Mouse (Mus musculus) midbrain, embryonic 10.5 days (tissue): ENCODE measurements around the gene Otulinl. TPM values are rescaled to one million over a fixed set of nuclear protein-coding genes. Genes with fewer than 3 reads are reported as not detected.

Experiments
- DNase-seq: peaks from one replicate; pipeline ENCODE4 v3.0.0-alpha.2; 2017; ENCODE audit warnings: low spot score
- H3K27ac ChIP-seq: fragments of 300-500 bp; sonication (generic); replicated peaks from 2 replicates; pipeline ENCODE4 v1.5.1; 2016; ENCODE audit warnings: mild to moderate bottlenecking
- H3K27me3 ChIP-seq: fragments of 300-500 bp; sonication (generic); 2 replicates; pipeline ENCODE4 v1.6.1; 2016; ENCODE audit warnings: low read depth, mild to moderate bottlenecking; ENCODE audit not compliant: poor library complexity, severe bottlenecking
- H3K36me3 ChIP-seq: fragments of 300-500 bp; sonication (generic); 2 replicates; pipeline ENCODE4 v1.6.1; 2016; ENCODE audit warnings: mild to moderate bottlenecking, moderate library complexity
- H3K4me1 ChIP-seq: fragments of 300-500 bp; sonication (generic); 2 replicates; pipeline ENCODE4 v1.6.1; 2016
- H3K4me3 ChIP-seq: fragments of 300-500 bp; sonication (generic); 2 replicates; pipeline ENCODE4 v1.5.1; 2016; ENCODE audit warnings: mild to moderate bottlenecking, moderate library complexity
- H3K9me3 ChIP-seq: fragments of 300-500 bp; sonication (generic); replicated peaks from 2 replicates; pipeline ENCODE4 v1.6.1; 2016; ENCODE audit warnings: mild to moderate bottlenecking
- WGBS: fragments of 180-500 bp; shearing (Covaris S2); methylation state at CpG from one replicate; pipeline ENCODE4 v1.1.7; 2016; 5-methylcytosine and 5-hydroxymethylcytosine counted together
- polyA plus RNA-seq: library from polyadenylated mRNA; unstranded; fragments of >200 nt; fragmentation: Nextera tagmentation; extraction: Ambion mirVana; gene quantifications from 2 replicates; pipeline ENCODE4 v1.2.1, GENCODE M21; 2016

The Otulinl gene
- polyA plus RNA-seq, 1 experiment from 2014 or later, result 5.9 TPM

GRCm38 (mm10) chr15:27662699-27663098 is 18.7 kb downstream of the Otulinl start:
- no peaks in the 10 kb centered on the region for H3K4me1 ChIP-seq
- H3K9me3 ChIP-seq, result no peaks in the 10 kb centered on the region
- no peak overlapping the region for H3K27ac ChIP-seq
- no peaks in the 10 kb centered on the region for H3K27me3 ChIP-seq
- no peak overlapping the region for H3K4me3 ChIP-seq
- no peaks in the 10 kb centered on the region for H3K36me3 ChIP-seq
- DNase-seq, result no peak
- WGBS, result 63% methylated on average over 1 of the region's 1 CpGs

GRCm38 (mm10) chr15:27661696-27662095 is 19.7 kb downstream of the Otulinl start:
- Histone ChIP-seq H3K4me1 (no peaks in the 10 kb centered on the region), H3K27ac (no peak overlapping the region), H3K9me3 (no peaks in the 10 kb centered on the region), H3K27me3 (no peaks in the 10 kb centered on the region), H3K4me3 (no peak overlapping the region), H3K36me3 (no peaks in the 10 kb centered on the region)
- DNase-seq, result no peak
- WGBS, result 94% methylated on average over 6 of the region's 6 CpGs

DNA sequence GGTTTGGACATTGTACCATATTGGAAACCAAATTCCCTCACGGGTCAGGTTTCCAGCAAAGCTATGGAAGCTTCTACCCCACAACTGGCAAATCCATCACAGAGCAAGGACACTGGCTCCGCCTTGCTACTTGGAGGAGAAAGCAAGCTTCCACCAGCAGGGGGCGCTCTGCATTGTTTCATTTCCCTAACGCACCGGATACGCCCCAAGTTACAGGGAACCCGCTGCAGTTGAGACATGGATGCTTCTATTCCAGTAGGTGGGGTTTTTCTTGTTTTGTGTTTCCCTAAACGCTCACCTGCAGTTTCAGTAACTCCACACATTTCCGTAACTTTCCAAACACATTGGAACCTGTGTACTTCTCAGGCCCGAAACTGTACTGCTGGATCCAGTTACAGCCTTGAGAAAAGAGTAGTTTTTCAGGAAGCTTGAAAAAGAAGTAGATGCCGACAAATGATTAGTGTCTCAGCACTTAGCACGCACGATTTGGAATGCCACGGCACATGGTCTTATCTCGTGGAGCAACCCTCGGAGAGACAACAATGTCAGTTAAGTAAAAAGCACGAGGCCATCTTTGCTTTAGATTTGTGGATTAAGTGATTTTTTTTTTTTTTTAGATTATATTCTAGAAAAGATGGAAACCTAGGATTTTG is 21.7 kb downstream of the Otulinl start:
- 44% methylated on average over 17 of the region's 17 CpGs for WGBS
- Histone ChIP-seq H3K36me3 (no peaks in the 10 kb centered on the region), H3K9me3 (no peaks in the 10 kb centered on the region), H3K27me3 (no peaks in the 10 kb centered on the region), H3K27ac (no peak overlapping the region), H3K4me1 (no peaks in the 10 kb centered on the region), H3K4me3 (no peak overlapping the region)
- peak; percentile 85 for DNase-seq

- no peak for DNase-seq
- Histone ChIP-seq H3K4me1 (no peaks in the 10 kb centered on the region), H3K27ac (no peak overlapping the region), H3K27me3 (no peaks in the 10 kb centered on the region), H3K4me3 (no peak overlapping the region), H3K9me3 (no peaks in the 10 kb centered on the region), H3K36me3 (no peaks in the 10 kb centered on the region)
- 88% methylated on average over 5 of the region's 5 CpGs for WGBS
These were observed 22.2 kb downstream of the Otulinl start for GRCm38 (mm10) chr15:27659143-27659542.

DNA sequence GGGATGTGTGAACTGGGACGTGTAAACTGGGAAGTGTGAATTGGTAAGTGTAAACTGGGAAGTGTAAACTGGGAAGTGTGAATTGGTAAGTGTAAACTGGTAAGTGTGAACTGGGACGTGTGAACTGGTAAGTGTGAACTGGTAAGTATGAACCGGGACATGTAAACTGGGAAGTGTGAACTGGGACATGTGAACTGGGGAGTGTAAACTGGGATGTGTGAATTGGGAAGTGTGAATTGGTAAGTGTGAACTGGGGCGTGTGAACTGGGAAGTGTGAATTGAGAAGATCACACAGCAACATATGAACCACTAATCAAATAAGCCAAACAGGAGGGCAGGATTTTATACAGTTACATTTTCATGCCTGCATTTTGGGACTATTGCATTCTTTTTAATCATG is 23.0 kb downstream of the Otulinl start:
- Histone ChIP-seq H3K4me1 (no peaks in the 10 kb centered on the region), H3K4me3 (no peak overlapping the region), H3K36me3 (no peaks in the 10 kb centered on the region), H3K9me3 (no peaks in the 10 kb centered on the region), H3K27ac (no peak overlapping the region), H3K27me3 (no peaks in the 10 kb centered on the region)
- WGBS, result 92% methylated on average over 4 of the region's 4 CpGs
- no peak for DNase-seq

DNA sequence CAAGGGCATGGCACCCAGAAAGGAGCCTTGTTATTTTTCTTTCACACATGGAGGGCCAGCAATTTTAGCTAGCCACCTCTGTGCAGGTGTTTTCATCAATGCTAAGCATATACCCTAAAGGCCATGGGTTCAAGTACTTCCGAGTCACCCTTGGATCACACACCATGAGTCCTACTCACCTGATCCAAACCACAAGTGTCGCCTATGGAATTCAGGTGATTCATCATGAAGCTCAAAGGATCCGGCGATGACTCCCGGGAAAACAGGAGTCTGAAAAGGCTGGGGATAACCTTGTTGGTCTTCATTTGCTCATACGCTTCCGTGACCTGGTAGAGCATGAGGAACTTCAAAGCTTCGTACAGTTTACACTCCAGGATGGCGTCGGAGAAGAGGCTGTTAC is 23.5 kb downstream of the Otulinl start:
- no peaks in the 10 kb centered on the region for H3K4me1 ChIP-seq
- no peaks in the 10 kb centered on the region for H3K9me3 ChIP-seq
- H3K27me3 ChIP-seq, result no peaks in the 10 kb centered on the region
- no peaks in the 10 kb centered on the region for H3K36me3 ChIP-seq
- 97% methylated on average over 10 of the region's 10 CpGs for WGBS
- H3K4me3 ChIP-seq, result no peak overlapping the region
- no peak for DNase-seq
- no peak overlapping the region for H3K27ac ChIP-seq

GRCm38 (mm10) chr15:27656626-27657025 is 24.8 kb downstream of the Otulinl start:
- WGBS, result 84% methylated on average over 9 of the region's 9 CpGs
- DNase-seq, result no peak
- H3K9me3 ChIP-seq, result no peaks in the 10 kb centered on the region
- no peaks in the 10 kb centered on the region for H3K27me3 ChIP-seq
- H3K36me3 ChIP-seq, result no peaks in the 10 kb centered on the region
- no peak overlapping the region for H3K4me3 ChIP-seq
- no peak overlapping the region for H3K27ac ChIP-seq
- H3K4me1 ChIP-seq, result no peaks in the 10 kb centered on the region

GRCm38 (mm10) chr15:27655015-27655414 is 26.4 kb downstream of the Otulinl start:
- WGBS, result 21% methylated on average over 5 of the region's 5 CpGs
- Histone ChIP-seq H3K4me1 (no peaks in the 10 kb centered on the region), H3K27me3 (no peaks in the 10 kb centered on the region), H3K9me3 (no peaks in the 10 kb centered on the region), H3K36me3 (no peaks in the 10 kb centered on the region), H3K27ac (no peak overlapping the region), H3K4me3 (no peak overlapping the region)
- DNase-seq, result peak; percentile 37

- no peaks in the 10 kb centered on the region for H3K27me3 ChIP-seq
- no peaks in the 10 kb centered on the region for H3K36me3 ChIP-seq
- no peak for DNase-seq
- no peak overlapping the region for H3K27ac ChIP-seq
- WGBS, result 58% methylated on average over 3 of the region's 3 CpGs
- no peaks in the 10 kb centered on the region for H3K4me1 ChIP-seq
- H3K9me3 ChIP-seq, result 0 out of 2 replicates have a peak, but pooled peaks cover 2% of the 10 kb centered on the region
- no peak overlapping the region for H3K4me3 ChIP-seq
These were observed 33.7 kb downstream of the Otulinl start for GRCm38 (mm10) chr15:27647686-27648085.

- H3K4me1 ChIP-seq, result no peaks in the 10 kb centered on the region
- no peak overlapping the region for H3K4me3 ChIP-seq
- no peaks in the 10 kb centered on the region for H3K27me3 ChIP-seq
- no peak for DNase-seq
- H3K9me3 ChIP-seq, result 0 out of 2 replicates have a peak, but pooled peaks cover 5% of the 10 kb centered on the region
- no peaks in the 10 kb centered on the region for H3K36me3 ChIP-seq
- no peak overlapping the region for H3K27ac ChIP-seq
- 95% methylated on average over 8 of the region's 8 CpGs for WGBS
These were observed 34.7 kb downstream of the Otulinl start for GRCm38 (mm10) chr15:27646665-27647064.

DNA sequence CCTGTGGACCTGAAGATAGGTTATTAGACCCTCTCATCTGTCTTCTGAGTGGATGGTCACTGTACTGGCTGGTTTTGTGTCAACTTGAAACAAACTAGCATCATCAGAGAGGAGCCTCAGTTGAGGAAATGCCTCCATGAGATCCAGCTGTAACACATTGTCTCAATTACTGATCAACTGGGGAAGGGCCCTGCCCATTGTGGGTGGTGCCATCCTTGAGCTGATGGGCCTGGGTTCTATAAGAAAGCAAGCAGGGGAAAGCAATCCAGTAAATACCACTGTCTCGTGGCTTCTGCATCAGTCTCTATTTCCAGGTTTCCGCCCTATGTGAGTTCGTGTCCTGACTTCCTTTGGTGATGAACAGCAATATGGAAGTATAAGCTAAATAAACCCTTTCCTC is 36.1 kb downstream of the Otulinl start:
- DNase-seq, result no peak
- no peak overlapping the region for H3K4me3 ChIP-seq
- H3K4me1 ChIP-seq, result no peaks in the 10 kb centered on the region
- H3K27ac ChIP-seq, result no peak overlapping the region
- H3K9me3 ChIP-seq, result 0 out of 2 replicates have a peak, but pooled peaks cover 5% of the 10 kb centered on the region
- 82% methylated on average over 3 of the region's 3 CpGs for WGBS
- H3K27me3 ChIP-seq, result no peaks in the 10 kb centered on the region
- H3K36me3 ChIP-seq, result no peaks in the 10 kb centered on the region

GRCm38 (mm10) chr15:27642895-27643294 is 38.5 kb downstream of the Otulinl start:
- H3K9me3 ChIP-seq, result 0 out of 2 replicates have a peak, but pooled peaks cover 5% of the 10 kb centered on the region
- no peak overlapping the region for H3K4me3 ChIP-seq
- H3K4me1 ChIP-seq, result no peaks in the 10 kb centered on the region
- H3K27ac ChIP-seq, result no peak overlapping the region
- no peaks in the 10 kb centered on the region for H3K36me3 ChIP-seq
- no peak for DNase-seq
- WGBS, result 90% methylated on average over 3 of the region's 3 CpGs
- H3K27me3 ChIP-seq, result no peaks in the 10 kb centered on the region

DNA sequence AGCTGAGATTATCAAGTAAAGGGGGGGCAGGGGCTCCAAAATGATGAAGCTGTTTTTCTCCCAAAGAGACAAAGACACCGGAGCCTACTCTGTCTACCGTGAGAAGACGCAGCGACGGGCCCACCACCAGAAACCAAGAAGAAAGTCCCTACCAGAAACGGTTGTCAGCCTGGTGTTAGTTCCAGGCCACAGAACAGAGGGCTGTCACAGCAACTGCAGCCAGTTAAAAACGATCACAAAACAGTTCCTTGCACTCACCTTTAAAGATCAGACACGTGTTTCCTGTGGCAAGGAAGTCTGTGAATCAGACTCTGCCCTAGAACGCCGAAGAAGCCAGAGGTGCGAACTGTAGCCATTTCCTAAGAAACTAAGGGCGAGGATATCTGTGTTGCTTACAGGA is 40.2 kb downstream of the Otulinl start:
- Histone ChIP-seq H3K27me3 (no peaks in the 10 kb centered on the region), H3K9me3 (0 out of 2 replicates have a peak, but pooled peaks cover 5% of the 10 kb centered on the region), H3K4me3 (no peak overlapping the region), H3K36me3 (no peaks in the 10 kb centered on the region), H3K4me1 (no peaks in the 10 kb centered on the region), H3K27ac (no peak overlapping the region)
- 73% methylated on average over 12 of the region's 12 CpGs for WGBS
- DNase-seq, result no peak
